Mouse (Mus musculus) lung, postnatal 0 days (tissue): ENCODE measurements at regions not wholly inside any gene's neighbourhood (a gene's known extent, or its start where the extent isn't known, plus 50 kb on each side); places are given as distances from the start of the nearest gene placed in this dataset.

Experiments used
- CTCF ChIP-seq: IDR thresholded peaks from 2 replicates; pipeline ENCODE4 v1.5.1; 2016; ENCODE audit warnings: antibody characterized with exemption, mild to moderate bottlenecking
- EP300 ChIP-seq: IDR thresholded peaks from 2 replicates; pipeline ENCODE4 v1.6.1; 2016; ENCODE audit warnings: antibody characterized with exemption, mild to moderate bottlenecking, control low read depth

DNA sequence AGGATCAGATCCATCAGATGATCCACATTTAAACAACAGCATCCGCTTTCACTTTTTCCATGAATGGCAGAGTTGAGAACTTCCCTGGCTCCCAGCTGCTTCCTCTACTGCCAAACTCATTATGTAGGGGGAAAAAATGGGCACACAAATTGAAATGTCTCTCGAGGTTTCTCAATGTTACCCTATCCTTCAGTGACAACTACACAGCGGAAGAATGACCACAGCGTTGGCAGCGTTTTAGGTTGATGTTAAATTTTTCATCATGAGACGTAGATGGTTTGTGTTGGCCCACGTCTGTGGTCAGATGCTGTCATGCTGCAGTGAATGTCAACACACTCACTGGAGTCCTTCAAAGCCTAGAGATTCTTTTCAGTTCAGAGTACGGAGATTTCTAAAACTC is 149.0 kb upstream of the Paip1 start:
- TF ChIP-seq CTCF = no peak
- no peak for TF ChIP-seq EP300
